Mouse (Mus musculus) spleen, embryonic (tissue): ENCODE results near the gene Klk6.

Experiments used
- CTCF ChIA-PET: fragments of 350-600 bp; sonication (Branson Sonifier 250); formaldehyde crosslinking; loops from one replicate; lab custom pipeline; 2022; lab: Charles Lee

The Klk6 gene

GRCm38 (mm10) chr7:43821581-43821980 is 2.7 kb upstream of the Klk6 start:
- CTCF ChIA-PET = no interaction called here

GRCm38 (mm10) chr7:43826056-43826455 is 1.8 kb downstream of the Klk6 start:
- CTCF ChIA-PET = no interaction called here

- CTCF ChIA-PET = no interaction called here
Observed at GRCm38 (mm10) chr7:43827706-43828105, 3.4 kb downstream of the Klk6 start.

- CTCF ChIA-PET = no interaction called here
Observed at GRCm38 (mm10) chr7:43829006-43829405, 4.7 kb downstream of the Klk6 start.

- CTCF ChIA-PET = no interaction called here
Observed at GRCm38 (mm10) chr7:43841701-43842100, 17.4 kb downstream of the Klk6 start, which contains the start of gene Klk5. Gene Klk5, plus strand, starts transcription at chr7:43841971.

- CTCF ChIA-PET = no interaction called here
Observed at GRCm38 (mm10) chr7:43843801-43844200, 19.5 kb downstream of the Klk6 start.

- CTCF ChIA-PET = no interaction called here
Observed at GRCm38 (mm10) chr7:43851616-43852015, 27.3 kb downstream of the Klk6 start.

- CTCF ChIA-PET = no interaction called here
Observed at GRCm38 (mm10) chr7:43854642-43855380, 30.5 kb downstream of the Klk6 start.

- CTCF ChIA-PET = no interaction called here
Observed at GRCm38 (mm10) chr7:43855709-43856108, 31.4 kb downstream of the Klk6 start.

GRCm38 (mm10) chr7:43856307-43856706 is 32.0 kb downstream of the Klk6 start:
- CTCF ChIA-PET = no interaction called here

- CTCF ChIA-PET = no interaction called here
Observed at GRCm38 (mm10) chr7:43857501-43857900, 33.2 kb downstream of the Klk6 start.

GRCm38 (mm10) chr7:43860411-43860810 is 36.1 kb downstream of the Klk6 start:
- CTCF ChIA-PET = interaction anchor here (0.6 kb wide), 1 partner anchor 483 kb away, joined by 6 read pairs; no protein-coding TSS in a partner anchor

GRCm38 (mm10) chr7:43873237-43873636 is 48.9 kb downstream of the Klk6 start:
- CTCF ChIA-PET = interaction anchor here (0.6 kb wide), 1 partner anchor 826 kb away, joined by 5 read pairs; no protein-coding TSS in a partner anchor

GRCm38 (mm10) chr7:43873674-43874073 is 49.4 kb downstream of the Klk6 start:
- CTCF ChIA-PET = interaction anchor here (0.6 kb wide), 1 partner anchor 826 kb away, joined by 5 read pairs; no protein-coding TSS in a partner anchor

- CTCF ChIA-PET = no interaction called here
Observed at GRCm38 (mm10) chr7:43874868-43875375, 50.6 kb downstream of the Klk6 start.

- CTCF ChIA-PET = no interaction called here
Observed at GRCm38 (mm10) chr7:43876444-43876843, 52.1 kb downstream of the Klk6 start.

GRCm38 (mm10) chr7:43878281-43878680 is 54.0 kb downstream of the Klk6 start:
- CTCF ChIA-PET = no interaction called here

GRCm38 (mm10) chr7:43880912-43881311 is 56.6 kb downstream of the Klk6 start, which contains the start of gene Klk4:
Gene Klk4, plus strand, starts transcription at chr7:43881160.
- CTCF ChIA-PET = no interaction called here
